Mouse (Mus musculus) mature B cell (primary cell): ENCODE results near the gene Ssu72.
"Not testable (repeated sequence)": the region's sequence is repeated elsewhere in the genome, so short reads cannot be mapped to it uniquely, and the experiment has no call there.

Experiments used
- in situ Hi-C: fragments of 300-500 bp; cut with MboI; formaldehyde crosslinking; loops from 2 replicates; pipeline ENCODE4 v1.14.3; 2019

Ssu72 gene

GRCm38 (mm10) chr4:155700425-155700824, 4.2 kb upstream of the Ssu72 start:
- in situ Hi-C loops, result no loop called here

- in situ Hi-C loops, result no loop called here
These were observed 1.1 kb upstream of the Ssu72 start for GRCm38 (mm10) chr4:155703425-155703929.

GRCm38 (mm10) chr4:155705592-155705929, 961 bp downstream of the Ssu72 start:
- in situ Hi-C loops, result no loop called here

- in situ Hi-C loops, result no loop called here
These were observed 4.0 kb downstream of the Ssu72 start for GRCm38 (mm10) chr4:155708582-155708981.

GRCm38 (mm10) chr4:155708988-155709387, 4.4 kb downstream of the Ssu72 start:
- in situ Hi-C loops, result no loop called here

GRCm38 (mm10) chr4:155710521-155711252, 6.1 kb downstream of the Ssu72 start:
- in situ Hi-C loops, result loop anchor here (10.0 kb wide), 1 partner anchor 54 kb away; the partner anchor contains the start of gene Atad3a

GRCm38 (mm10) chr4:155721668-155722083, 17.1 kb downstream of the Ssu72 start:
- in situ Hi-C loops, result no loop called here

- in situ Hi-C loops, result no loop called here
These were observed 23.4 kb downstream of the Ssu72 start for GRCm38 (mm10) chr4:155727993-155728392.

GRCm38 (mm10) chr4:155733267-155733666, 28.7 kb downstream of the Ssu72 start:
- in situ Hi-C loops, result loop anchor here (5.0 kb wide), 1 partner anchor 34 kb away; no protein-coding TSS in a partner anchor

GRCm38 (mm10) chr4:155734350-155734941, 29.8 kb downstream of the Ssu72 start, which contains the start of gene Tmem240:
TSS of gene Tmem240 (plus strand) at chr4:155734800.
- in situ Hi-C loops, result loop anchor here (5.0 kb wide), 1 partner anchor 33 kb away; no protein-coding TSS in a partner anchor

- in situ Hi-C loops, result loop anchor here (5.0 kb wide), 1 partner anchor 32 kb away; no protein-coding TSS in a partner anchor
These were observed 30.5 kb downstream of the Ssu72 start for GRCm38 (mm10) chr4:155734951-155735702.

- in situ Hi-C loops, result no loop called here
These were observed 31.2 kb downstream of the Ssu72 start for GRCm38 (mm10) chr4:155735788-155736187.

GRCm38 (mm10) chr4:155736421-155736820, 31.8 kb downstream of the Ssu72 start:
- in situ Hi-C loops, result no loop called here

GRCm38 (mm10) chr4:155738262-155738661, 33.7 kb downstream of the Ssu72 start:
- in situ Hi-C loops, result no loop called here

- in situ Hi-C loops, result no loop called here
These were observed 34.6 kb downstream of the Ssu72 start for GRCm38 (mm10) chr4:155739152-155739551.

GRCm38 (mm10) chr4:155739741-155740636, 35.4 kb downstream of the Ssu72 start:
- in situ Hi-C loops, result no loop called here

GRCm38 (mm10) chr4:155740681-155741080, 36.1 kb downstream of the Ssu72 start:
- in situ Hi-C loops, result not testable (repeated sequence)

- in situ Hi-C loops, result no loop called here
These were observed 38.1 kb downstream of the Ssu72 start for GRCm38 (mm10) chr4:155742684-155743083.

GRCm38 (mm10) chr4:155744474-155744873, 39.9 kb downstream of the Ssu72 start:
- in situ Hi-C loops, result no loop called here

- in situ Hi-C loops, result no loop called here
These were observed 40.5 kb downstream of the Ssu72 start for GRCm38 (mm10) chr4:155745136-155745535.

- in situ Hi-C loops, result no loop called here
These were observed 41.5 kb downstream of the Ssu72 start for GRCm38 (mm10) chr4:155746036-155746548.
